Mouse (Mus musculus) kidney, adult 18-20 months (tissue): ENCODE data around the gene Otx1.

Experiments used
- DNase-seq: peaks from one replicate; pipeline ENCODE4 v3.0.0; 2021

Otx1 gene

DNA sequence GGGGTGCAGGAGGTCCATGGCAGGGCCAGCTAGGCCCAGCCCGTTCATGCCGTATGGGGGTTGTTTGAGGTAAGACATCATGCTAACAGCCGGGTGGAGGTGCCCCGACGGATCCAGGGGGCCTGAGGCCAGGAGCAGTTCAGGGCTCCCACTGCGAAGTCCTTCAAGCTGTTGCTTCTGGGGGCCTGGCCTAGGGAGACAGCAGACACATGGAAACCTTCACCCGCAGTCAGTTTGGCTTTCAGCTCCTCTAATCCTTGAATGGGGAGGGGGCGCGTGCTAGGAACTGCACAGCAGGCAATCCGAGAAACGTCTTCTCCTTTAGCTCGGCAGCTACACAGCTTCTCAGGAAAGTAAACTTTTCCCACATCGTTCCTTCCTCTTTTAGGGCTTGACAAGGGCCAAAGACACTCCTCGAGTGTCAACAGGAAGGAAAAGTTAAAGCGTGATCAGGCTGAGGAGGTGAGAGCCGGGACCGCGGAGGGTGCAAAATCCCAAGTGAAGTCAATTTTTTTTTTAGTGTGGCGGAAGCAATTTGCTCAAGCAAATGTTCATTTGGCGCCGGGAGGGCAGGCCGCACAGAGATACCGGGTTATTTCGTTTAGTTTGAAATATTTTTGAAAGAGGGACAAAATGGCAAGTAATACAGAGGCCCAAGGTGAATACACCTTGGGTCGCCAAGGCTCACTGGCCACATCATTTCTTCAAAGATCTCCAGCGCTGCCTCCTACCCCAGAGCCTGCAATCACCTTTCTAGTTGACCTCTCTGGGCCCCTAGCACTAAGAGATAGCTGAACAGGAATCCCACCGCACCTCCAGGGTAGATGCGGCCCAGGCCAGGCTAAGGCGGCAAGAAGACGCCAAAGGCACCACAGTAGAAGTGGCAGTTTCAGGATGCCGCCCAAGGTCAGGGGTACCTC, 3.0 kb downstream of the Otx1 start:
- peak; percentile 28 for DNase-seq

DNA sequence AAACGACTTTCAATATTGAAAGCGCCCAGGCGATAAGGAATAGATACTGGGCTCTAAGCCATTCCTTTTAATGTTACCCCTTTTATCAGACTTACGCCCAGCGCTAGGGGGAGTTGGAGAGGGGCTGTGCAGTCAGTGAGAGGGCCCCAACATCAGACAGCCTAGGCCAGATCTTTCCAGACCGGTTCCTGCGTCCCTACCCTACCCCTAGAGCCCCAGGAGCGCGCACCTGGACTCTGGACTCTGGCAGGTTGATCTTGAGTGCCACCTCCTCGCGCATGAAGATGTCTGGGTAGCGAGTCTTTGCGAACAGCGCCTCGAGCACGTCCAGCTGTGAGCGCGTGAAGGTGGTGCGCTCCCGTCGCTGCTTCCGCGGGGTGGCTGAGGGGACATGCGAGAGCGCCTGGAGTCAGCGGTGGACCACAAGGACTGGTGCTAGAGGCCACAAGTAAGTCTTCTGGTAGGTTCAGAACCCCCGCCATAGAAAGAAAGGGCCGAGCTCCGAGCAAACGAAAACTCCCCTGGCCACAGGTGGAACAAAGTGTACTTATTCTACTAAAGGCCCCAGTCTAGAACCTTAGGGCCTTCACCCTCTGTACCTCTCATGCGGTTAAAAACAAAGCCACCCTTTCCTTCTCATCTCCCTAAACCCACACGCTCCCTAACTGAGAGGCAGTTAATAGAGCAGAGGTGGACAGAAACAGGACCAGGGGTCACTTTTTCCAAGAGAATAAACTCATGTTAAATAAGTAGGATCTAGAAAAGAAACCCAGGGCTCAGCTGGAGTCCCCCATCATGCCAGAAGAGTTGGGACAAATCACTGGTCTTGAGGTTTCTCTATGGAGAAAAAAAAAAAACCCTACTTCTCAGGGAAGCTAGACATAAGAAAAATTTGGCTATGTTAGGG, 4.3 kb downstream of the Otx1 start:
- peak; percentile 48 for DNase-seq

- peak; percentile 35 for DNase-seq
These were observed 5.0 kb downstream of the Otx1 start for GRCm38 (mm10) chr11:21997561-21998140.

DNA sequence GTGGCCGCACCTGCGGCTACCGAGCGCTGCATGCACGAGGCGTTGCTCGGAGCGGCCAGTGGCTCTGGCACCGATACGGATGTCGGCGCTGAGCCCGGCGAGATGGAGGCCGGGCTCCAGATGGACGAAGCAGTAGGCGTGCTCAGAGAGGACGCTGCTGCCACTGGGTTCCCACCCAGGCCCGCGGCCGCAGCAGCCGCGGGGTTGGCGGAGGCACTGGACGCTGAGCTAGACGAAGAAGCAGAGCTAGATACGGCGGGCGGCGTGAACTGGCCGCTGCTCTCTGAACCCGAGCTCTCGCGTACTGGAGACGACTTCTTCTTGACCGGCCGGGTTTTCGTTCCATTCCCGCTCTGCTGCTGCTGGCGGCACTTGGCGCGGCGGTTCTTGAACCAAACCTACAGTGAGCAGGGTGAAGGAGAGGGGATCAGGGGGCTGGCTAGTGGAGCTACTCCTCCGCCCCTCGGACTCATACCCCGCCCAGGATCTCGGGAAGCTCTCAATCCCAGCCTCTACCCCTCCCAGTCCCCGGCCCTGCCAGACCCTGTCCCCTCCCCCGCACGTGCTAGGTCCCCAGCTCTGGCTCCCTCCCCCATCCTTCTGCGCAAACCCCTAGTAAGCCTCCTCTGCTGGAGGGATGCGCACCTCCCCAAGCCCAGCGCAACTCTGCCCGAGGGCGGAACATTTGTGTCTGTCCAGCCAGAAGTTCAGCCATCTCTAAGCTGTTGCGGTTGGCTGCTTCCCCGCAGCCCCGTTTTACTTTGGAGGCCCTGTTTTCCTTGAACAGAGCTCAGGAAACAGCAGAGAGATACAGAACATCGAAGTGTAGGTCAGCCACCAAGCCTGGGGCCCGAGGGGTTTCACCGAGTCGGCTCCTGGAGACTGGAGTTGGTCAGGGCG, 5.8 kb downstream of the Otx1 start:
- DNase-seq: peak; percentile 27

GRCm38 (mm10) chr11:21996325-21996647, 6.4 kb downstream of the Otx1 start:
- peak; percentile 38 for DNase-seq

DNA sequence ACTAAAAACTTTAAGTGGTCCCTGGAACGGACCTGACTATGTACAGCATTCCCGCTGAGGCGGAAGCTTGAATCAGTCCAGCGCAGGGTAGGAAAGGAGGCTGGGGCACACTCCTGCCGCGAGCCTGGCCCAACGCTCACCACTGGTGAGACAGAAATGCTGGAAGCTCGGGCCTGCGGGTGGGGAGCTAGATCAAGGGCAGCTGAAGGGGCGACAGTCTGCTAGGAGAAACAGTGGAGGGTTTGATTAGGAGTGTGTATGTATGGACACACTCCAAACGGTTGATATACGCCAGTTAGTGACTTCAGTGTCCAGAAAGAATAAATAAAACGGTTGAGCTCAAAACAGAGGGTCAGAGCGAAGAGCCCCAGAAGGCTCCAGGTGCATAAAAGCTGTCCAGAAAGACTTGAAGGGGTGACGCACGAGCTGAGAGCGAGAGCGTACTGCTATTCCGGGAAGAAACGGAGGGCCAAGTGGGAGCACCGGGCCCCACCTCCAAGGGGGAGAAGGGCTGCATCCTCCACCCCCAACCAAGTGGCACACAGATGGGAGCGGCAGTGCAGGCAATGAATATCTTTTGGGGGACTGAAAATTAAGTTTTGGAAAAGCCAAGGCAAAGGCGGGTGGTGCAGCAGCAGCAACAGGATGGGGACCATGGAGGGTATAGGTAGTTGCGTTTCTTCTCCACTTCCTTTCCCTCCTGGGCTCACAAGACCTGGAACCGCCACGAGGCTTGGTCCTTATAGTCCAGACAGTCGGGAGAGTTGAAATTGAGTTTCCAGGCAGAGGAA, 7.0 kb downstream of the Otx1 start:
- peak; percentile 21 for DNase-seq

GRCm38 (mm10) chr11:21994377-21995370, 8.0 kb downstream of the Otx1 start:
- peak; percentile 23 for DNase-seq

- DNase-seq: peak; percentile 68
These were observed 8.9 kb downstream of the Otx1 start for GRCm38 (mm10) chr11:21993597-21994376.

- peak; percentile 18 for DNase-seq
These were observed 9.7 kb downstream of the Otx1 start for GRCm38 (mm10) chr11:21992761-21993596.

DNA sequence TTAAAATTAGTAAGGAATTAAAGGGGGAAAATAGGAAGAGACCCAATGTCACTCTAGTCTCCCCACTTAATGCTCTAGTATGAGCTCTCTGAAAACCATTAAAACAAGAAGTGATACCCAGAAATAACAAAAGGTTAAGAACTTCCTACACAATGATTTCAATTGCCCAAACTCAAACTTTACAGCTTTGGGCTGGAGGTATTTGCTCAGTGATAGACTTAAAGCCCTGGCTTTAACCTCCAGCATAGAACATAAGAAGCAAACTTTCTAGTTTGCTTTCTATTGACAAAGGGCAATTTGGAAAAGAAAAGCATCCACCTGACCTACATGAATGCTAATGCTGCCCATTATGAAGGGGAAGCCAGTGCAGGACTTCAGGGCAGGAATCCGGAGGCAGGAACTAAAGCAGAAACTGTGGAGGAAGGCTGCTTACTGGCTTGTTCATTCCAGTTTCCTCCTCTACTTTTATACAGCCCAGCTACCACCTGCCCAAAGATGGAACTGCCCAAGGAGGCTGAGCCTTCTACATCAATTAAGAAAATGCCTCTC, 14.2 kb downstream of the Otx1 start:
- no peak for DNase-seq

DNA sequence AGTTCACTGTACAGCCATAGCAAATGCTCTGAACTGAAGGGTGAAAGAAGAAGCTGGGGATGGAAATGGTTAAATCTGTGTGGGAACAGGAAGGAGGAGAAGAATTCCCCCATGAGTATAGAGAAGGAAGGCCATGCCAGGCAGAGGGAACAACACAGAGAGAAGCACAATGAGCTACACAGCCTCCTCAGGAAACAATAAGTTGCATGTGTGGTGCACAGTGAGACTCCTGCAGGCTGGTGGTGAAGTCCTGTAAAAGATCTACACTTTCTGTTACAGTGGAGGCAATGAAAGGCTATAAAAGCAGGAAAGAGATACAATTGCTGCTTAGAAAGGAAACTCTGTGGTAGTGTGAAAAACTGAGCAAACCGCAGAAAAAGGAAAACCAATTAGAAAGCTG, 17.6 kb downstream of the Otx1 start:
- no peak for DNase-seq

DNA sequence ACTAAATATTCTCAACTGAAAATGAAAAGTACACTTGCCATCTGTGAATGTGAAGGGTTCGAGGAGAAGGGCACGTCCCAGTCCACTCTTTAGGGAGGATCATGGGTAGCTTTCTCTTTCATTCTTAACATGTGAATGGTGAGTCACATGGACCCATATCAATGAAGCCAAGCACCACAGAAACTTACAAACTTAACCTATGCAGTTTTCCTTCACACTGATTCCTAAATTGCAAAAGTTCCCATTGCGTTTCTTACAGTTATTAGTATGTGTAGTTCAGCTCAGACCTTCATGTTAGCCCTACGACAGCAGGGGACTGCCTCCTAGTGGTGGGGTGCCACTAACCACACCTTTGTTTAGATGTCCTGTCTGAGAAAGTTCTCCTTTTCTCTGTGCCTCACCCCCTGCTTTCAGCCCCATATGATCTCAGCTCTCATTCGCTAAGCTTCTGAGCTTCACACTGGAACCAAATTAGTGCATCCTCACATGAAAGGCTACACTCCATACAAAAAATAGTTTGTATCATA, 28.6 kb downstream of the Otx1 start:
- no peak for DNase-seq

DNA sequence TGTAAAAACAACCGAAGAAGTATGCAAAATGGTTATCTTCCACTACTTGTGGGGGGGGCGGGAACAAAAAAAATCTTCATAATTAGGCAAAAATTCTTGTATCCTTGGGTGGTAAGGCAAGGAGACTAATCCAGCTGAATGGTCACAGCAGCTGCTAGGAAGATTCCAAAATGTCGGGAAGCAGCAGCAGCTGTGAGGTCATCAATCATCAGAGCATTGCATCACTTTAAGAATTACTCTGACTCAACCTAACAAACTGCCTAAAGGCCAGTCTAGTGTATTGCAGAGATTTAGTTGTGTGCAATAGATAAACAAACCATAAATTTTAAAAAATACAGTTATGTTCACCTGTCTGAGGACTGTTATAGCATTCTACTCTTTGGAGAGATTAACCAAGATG, 29.1 kb downstream of the Otx1 start:
- DNase-seq: no peak

DNA sequence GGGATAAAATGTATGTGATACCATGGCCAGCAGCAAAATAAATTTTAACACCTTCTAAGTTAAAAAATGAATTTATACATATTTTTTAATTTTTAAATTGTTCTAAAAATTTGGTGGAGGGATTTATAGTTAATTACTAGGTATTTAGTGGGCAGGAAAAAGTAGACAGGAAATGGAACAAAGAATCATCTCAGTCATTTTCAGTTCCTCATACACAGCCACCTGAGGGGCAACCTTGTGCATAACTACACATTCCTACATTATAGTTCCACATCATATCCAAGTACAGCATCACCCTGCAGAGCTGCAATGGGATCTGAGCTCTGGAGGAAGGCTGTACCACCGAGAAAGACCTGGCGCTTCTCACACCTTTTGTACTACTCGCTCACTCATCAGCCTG, 33.8 kb downstream of the Otx1 start:
- no peak for DNase-seq

- DNase-seq: no peak
These were observed 47.5 kb downstream of the Otx1 start for GRCm38 (mm10) chr11:21955167-21955566.

DNA sequence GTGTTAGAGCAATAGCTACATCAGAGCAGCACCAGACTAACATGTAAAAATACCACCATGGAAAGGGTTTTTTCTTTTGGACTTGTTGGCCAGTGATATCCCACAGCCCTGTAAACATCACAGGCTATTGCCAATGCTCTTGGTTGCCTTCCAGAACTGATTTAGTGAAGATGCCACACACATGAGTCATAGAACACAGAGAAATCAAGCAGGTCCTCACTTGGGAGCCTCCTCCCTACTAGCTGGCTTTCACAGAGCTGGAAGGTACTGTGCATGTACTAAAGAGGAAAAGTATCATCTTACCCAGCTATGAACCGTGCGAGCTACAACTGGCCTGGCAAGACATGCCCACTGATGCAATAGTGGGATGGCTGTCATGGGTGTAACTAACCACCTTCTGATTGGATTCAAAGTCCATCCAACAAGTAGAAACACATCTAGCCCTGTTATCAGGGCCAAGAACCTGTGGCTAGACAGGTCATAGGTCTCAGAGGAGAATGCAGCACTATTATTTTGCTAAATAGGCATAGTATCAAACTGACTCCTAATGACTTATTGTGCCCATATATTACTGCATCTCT, 51.0 kb downstream of the Otx1 start:
- no peak for DNase-seq

DNA sequence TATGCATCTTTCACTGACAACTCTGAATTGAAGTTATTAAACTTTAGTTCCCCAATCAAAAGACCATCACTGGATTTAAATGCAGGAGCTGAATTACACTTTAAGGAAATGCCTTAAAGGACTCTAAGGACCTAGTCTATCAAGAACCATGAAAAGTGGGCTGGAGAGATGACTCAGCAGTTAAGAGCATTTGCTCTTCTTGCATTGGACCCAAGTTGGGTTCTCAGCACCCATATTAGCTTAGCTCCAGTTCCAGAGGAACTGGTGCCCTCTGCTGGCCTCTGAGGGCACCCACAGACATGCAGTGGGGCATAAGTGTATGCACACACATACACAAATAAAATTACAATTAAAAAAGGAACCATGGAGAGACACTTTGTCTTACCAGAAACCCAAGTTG, 52.6 kb downstream of the Otx1 start:
- no peak for DNase-seq
